Mouse (Mus musculus): ENCODE data around the gene Sp6.

Gene Sp6

GRCm38 (mm10) chr11:97063274-97063920 lies 50.2 kb downstream of the Sp6 start:
- no peak for DNase-seq (ENCODE audit: low spot score)

DNA sequence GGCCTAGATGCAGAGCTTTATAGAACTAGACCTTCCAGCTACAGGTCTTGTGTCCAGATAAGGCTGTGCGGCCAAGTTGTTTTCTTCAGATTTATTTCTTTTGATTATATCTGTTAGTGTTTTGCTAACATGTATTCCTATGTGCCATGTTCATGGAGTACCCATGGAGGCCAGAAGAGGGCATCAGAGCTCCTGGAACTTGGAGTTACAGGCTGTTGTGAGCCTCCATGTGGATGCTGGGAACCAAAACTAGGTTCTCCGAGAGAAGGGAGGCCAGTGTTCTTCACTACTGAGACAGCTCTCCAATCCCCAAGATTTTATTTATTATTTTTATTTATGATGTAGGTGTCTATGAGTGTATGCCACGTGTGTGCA lies 50.7 kb downstream of the Sp6 start:
- no peak for DNase-seq (ENCODE audit: low spot score)

- DNase-seq (ENCODE audit: low spot score): no peak
Measured at GRCm38 (mm10) chr11:97065538-97066295, 52.5 kb downstream of the Sp6 start.

GRCm38 (mm10) chr11:97066656-97067360 lies 53.6 kb downstream of the Sp6 start:
- no peak for DNase-seq (ENCODE audit: low spot score)

DNA sequence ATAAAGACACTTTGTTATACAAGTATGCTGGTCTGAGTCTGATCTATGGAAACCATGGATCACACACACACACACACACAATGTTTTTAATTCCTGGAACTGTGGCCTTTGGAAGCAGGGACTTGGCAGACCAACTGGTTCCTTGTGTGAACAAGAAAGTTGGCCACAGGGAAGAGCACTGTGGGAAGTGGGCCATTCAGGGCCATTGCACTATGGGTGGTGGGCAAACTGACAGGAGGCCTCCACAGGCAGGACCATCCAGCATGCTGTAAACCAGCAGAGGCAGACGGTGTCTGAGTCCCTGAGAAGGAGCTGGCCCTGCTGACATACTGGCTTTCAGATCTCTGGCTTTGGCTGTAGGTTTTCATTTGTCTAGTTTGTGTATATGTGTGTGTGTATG lies 56.1 kb downstream of the Sp6 start:
- no peak for DNase-seq (ENCODE audit: low spot score)

DNA sequence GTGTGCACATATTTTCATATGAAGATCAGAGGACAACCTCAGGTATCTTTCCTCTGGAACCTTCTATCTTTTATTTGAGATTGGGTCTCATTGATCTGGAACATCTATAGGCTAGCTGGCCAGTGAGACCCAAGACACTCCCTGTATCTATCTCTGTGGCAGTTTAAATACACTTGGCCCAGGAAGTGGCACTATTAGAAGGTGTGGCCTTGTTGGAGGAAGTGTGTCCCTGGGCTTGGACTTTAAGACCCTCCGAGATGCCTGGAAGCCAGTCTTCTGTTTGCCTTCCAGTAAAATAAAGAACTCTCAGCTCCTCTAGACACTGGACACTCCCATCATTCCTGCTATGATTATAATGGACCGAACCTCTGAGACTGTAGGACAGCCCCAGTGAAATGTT lies 56.6 kb downstream of the Sp6 start:
- no peak for DNase-seq (ENCODE audit: low spot score)

GRCm38 (mm10) chr11:97071129-97071528 lies 57.9 kb downstream of the Sp6 start:
- DNase-seq (ENCODE audit: low spot score): no peak

GRCm38 (mm10) chr11:97072533-97072932 lies 59.3 kb downstream of the Sp6 start:
- no peak for DNase-seq (ENCODE audit: low spot score)

DNA sequence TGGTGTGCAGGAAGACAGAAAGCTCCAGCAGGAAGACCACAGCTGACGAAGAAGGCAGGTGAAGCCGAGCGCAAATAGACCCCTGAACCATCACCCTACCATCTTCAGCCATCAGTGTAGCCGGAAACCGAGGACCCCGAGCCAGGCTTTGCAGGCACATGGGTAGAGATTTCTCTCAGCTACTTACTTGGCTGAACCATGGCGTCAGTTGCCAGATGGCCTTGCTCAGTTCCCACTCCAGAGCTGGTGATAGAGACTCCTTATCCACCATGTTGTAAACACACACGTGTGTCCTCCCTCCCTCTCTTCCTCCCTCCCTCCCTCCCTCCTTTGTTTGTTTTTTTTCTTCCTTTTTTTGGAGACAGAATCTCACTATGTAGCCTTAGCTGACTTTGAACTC lies 61.0 kb downstream of the Sp6 start:
- DNase-seq (ENCODE audit: low spot score): no peak
